Mouse (Mus musculus) frontal cortex, postnatal 14 days (tissue): Measurements from ENCODE around the gene Tanc2.

ENCODE experiments used
- DNase-seq, 2 experiments: peaks; one replicate each; pipeline ENCODE4 v3.0.0; 2022; ENCODE audit warnings: low spot score in 2 of 2

Tanc2 gene

DNA sequence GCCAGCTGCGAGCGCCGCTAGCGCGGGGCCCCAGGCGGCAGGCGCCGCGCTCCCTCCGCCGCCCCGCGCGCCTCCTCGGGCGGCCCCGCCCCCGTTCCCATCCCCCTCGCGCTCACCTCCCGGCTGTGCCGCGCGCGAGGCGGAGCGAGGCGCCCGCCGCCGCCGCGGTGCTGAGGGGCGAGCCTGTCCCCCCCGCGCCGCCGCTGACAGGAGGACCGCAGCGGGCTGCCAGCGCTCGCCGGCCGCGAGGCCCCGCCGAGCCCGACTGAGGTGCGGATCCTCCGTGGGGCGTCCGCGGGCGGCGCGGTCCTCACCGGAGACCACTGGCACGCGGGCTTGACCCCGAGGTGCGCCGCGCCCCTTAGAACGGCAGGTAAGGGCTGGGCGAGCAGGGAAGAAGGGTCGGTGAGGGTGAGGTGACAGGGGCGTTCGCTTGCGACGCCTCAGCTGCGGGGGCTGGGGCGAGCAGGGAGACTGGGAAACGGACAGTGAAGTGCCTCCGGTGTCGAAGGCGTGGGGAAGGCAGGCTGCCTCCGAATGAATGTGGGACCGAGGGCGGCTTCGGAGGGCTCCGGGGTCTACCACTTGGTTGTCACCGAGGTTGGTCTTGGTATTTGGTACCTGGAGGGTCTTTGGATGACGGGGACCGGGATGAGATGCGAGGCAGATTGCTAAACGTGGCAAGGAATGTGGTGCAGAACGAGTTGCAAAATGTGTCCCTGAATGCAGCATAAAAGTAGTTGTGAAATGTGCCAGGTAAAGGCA, at the start of gene Tanc2:
Gene Tanc2 (plus strand): TSS at position 110 of the 765 bp plus-strand sequence.
- peak; percentile 19 to 40 for DNase-seq

GRCm38 (mm10) chr11:105540781-105541180, 49.0 kb upstream of the Tanc2 start:
- no peak for DNase-seq

- no peak for DNase-seq
Measured at GRCm38 (mm10) chr11:105541366-105541765, 48.4 kb upstream of the Tanc2 start.

GRCm38 (mm10) chr11:105542129-105542528, 47.7 kb upstream of the Tanc2 start:
- DNase-seq = no peak

- no peak for DNase-seq
Measured at GRCm38 (mm10) chr11:105545801-105546200, 44.0 kb upstream of the Tanc2 start.

DNA sequence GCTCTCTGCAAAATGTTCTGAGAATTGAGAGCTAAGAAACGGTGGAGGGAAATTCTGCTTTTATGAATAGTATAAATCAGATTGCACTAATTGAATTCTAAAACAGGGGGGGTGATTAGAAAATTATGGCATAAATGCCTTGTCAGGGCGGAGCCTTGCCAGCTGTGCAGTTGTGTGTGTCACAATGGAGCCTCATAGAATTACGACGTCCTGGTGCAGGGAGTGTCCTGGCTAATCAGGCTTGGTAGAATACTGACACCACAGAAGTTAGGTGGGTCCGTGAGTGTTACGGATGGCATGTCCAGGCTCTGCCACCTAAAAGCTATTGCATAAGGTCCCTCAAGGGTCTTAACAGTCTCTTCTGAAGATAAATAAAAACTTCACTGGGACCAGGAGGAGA, 43.4 kb upstream of the Tanc2 start:
- DNase-seq = no peak

GRCm38 (mm10) chr11:105548383-105548782, 41.4 kb upstream of the Tanc2 start:
- no peak for DNase-seq

GRCm38 (mm10) chr11:105549164-105550121, 40.3 kb upstream of the Tanc2 start:
- no peak for DNase-seq

- DNase-seq = no peak
Measured at GRCm38 (mm10) chr11:105557285-105557684, 32.5 kb upstream of the Tanc2 start.

DNA sequence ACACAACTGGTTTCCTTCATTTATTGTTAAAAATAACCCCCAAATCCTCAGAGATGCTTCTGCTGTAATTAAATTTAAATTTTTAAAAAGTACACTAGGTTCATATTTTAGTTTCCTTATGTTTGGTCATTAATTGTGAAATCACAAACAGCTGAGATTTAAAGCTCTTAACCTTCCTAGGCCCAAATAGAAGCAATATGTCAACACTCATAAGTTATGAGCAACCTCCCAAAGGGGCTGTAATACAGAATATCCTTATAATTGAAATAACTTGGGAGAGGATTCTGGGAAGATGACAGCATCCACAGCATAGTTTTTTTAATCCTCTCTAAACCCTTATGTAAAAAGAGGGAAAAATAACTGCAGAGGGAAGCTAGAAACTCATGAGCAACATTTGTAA, 31.7 kb upstream of the Tanc2 start:
- no peak for DNase-seq

DNA sequence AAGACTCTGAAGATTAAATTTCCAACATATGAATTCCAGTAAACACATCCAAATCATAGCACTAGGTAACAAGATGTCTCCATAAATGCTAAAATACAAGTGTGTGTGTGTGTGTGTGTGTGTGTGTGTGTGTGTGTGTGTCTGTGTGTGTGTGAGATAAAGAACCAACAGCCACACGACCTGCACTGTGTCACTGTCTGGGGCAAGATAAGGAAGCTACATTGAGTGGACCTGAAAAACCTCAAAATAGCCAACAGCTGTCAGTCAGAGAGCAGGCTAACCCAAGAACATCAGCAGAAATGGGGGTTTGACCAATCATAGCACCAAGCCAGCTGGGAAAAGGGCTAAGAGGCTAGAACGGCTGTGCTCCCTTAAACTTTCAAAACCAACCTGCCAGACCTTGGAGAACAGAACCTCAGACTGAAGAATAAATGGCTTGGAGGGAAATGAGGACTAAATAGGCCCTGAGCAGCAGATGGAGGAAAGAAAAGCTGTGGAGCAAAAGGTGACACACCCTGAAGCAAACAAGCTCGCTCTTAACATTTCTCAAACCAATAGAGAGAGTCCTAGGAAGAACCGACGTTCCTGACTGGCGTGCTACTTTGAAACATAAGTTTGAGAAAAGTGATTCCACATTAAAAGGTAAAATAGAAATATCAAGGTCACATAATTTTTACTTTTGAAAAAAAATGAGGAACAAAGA, 30.8 kb upstream of the Tanc2 start:
- DNase-seq = no peak

- DNase-seq = no peak
Measured at GRCm38 (mm10) chr11:105563546-105563945, 26.2 kb upstream of the Tanc2 start.

GRCm38 (mm10) chr11:105567221-105567641, 22.6 kb upstream of the Tanc2 start:
- DNase-seq = no peak

GRCm38 (mm10) chr11:105571996-105572395, 17.8 kb upstream of the Tanc2 start:
- DNase-seq = no peak

DNA sequence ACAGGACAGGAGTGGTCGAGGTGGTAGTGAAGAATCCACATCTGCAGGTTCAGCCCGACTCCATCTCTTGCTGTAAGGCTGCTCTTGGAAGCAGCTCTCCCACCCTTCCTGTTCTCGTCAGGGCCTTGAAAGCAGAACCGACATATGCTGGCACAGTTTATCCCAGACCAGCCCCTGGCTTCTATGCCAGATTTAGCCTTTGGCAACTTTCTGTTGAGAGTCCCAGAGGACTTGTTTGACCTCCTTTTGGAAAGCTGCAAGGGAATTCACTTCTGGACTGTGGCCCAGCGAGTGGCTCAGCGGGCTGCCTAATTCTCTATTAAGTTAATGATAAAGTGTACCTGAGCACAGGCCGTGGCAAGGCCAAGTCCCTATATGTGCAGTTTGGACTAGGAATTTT, 15.5 kb upstream of the Tanc2 start:
- DNase-seq = no peak

GRCm38 (mm10) chr11:105577211-105577610, 12.6 kb upstream of the Tanc2 start:
- no peak for DNase-seq

DNA sequence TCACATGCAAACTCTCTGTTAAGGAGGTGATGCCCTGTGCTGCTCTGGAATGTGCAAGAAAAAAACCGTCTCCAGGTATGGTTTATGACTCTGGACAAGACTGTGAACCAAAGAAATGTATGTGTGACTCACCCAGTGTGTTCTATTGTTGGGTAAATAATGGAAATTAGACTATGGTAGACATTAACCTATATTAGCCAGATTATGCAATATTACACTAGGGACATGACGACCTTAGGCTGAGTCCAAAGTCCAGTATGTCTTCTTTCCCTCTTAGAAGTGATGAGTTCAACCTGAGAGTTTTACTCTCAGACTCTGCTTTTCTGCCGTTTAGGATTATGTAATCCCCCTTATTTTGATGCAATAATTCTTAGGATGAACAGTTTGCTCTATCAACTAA, 7.8 kb upstream of the Tanc2 start:
- DNase-seq = no peak

- peak; percentile 87 to 88 for DNase-seq
Measured at GRCm38 (mm10) chr11:105589231-105589876, 432 bp upstream of the Tanc2 start.

- DNase-seq = peak in 1 of 2 experiments; percentile 28
Measured at GRCm38 (mm10) chr11:105591905-105592304, 2.1 kb downstream of the Tanc2 start.

DNA sequence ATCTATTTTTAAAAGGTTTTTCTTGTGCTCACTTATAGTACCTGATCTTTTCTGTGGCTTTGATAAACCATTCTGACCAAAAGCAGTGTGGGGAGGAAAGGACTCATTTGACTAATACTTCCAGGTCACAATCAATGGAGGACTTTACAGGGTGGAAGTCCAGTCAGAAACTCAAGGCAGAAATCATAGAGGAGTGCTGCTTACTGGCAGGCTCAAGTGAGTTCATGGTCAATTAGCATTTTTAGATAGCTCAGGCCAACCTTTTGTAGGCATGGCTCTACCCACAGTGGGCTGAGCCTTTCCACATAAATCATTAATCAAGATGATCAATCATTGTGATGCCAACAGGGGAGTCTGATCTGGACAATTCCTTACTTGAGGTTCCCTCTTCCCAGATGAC, 12.4 kb downstream of the Tanc2 start:
- DNase-seq = no peak

DNA sequence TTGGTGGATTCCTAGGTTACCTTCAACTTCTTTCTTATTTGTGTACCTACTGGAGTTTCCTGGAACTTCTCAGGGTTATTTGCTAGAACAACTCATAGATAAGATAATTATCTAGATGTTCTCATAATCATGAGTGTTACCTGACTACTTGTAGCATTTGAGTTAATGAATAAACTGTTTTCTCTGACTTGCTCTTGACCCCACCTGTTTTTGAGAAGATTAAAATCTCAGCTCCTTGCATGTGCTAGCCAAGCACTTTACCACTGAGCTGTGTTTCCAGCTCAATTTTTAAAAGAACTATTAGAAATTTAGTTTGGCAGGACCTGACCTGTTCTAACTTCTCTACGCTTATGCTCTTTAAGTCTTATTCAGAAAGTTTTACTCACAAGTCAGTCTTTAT, 36.4 kb downstream of the Tanc2 start:
- no peak for DNase-seq

- no peak for DNase-seq
Measured at GRCm38 (mm10) chr11:105643995-105644394, 54.2 kb downstream of the Tanc2 start.
